Mouse (Mus musculus) heart, postnatal 0 days (tissue): Measurements from ENCODE around the gene Prelid1.

Experiments used
- CTCF ChIP-seq: IDR thresholded peaks from 2 replicates; pipeline ENCODE4 v1.5.1; 2016; ENCODE audit warnings: antibody characterized with exemption, control low read depth, low read depth
- EP300 ChIP-seq: IDR thresholded peaks from 2 replicates; pipeline ENCODE4 v1.6.1; 2016; ENCODE audit warnings: antibody characterized with exemption, low read depth

DNA sequence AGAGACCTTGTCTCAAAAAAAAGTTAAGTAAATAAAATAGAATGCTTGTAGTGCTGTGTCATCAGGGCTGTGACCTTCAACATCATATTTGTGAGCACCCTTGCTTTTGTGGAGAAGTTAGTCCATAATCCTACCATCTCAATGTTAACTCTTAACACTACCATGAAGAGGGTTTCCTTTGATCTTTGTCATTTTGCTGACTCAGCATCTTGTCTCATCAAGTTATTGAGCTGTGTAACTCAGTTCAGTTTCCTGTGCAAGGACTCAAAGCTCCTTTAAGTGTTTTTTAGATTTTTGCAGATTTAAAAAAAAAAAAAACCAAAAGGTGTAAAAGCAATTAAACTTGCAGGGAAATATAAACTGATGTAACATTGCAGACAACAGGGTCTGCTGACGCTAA, 23.5 kb upstream of the Prelid1 start:
- no peak for TF ChIP-seq CTCF
- no peak for TF ChIP-seq EP300
